Mouse (Mus musculus) liver, adult 2 months (tissue): Measurements from ENCODE around the gene Odf3l1. TPM values are rescaled to one million over a fixed set of nuclear protein-coding genes. Genes with fewer than 3 reads are reported as not detected.
"Not testable (repeated sequence)": the region's sequence is repeated elsewhere in the genome, so short reads cannot be mapped to it uniquely, and the experiment has no call there.

Experiments
- DNase-seq: peaks from one replicate; pipeline ENCODE4 v3.0.0-alpha.2; 2011; ENCODE audit warnings: low read depth, low spot score; ENCODE audit errors: extremely low read depth
- H3K27ac ChIP-seq: fragments of 200-500 bp; replicated peaks from 2 replicates; pipeline ENCODE4 v1.5.1; 2012; ENCODE audit warnings: low read depth, mild to moderate bottlenecking, control low read depth, inconsistent platforms, low read length; ENCODE audit not compliant: insufficient read depth
- H3K27me3 ChIP-seq: fragments of 200-500 bp; 2 replicates; pipeline ENCODE4 v1.6.1; 2012; ENCODE audit warnings: mild to moderate bottlenecking, moderate library complexity, low read length, inconsistent platforms; ENCODE audit not compliant: control insufficient read depth, insufficient read depth
- H3K36me3 ChIP-seq: fragments of 200-500 bp; 2 replicates; pipeline ENCODE4 v1.6.1; 2012; ENCODE audit warnings: low read length, inconsistent platforms; ENCODE audit not compliant: control insufficient read depth, insufficient read depth
- H3K4me1 ChIP-seq: fragments of 200-500 bp; 2 replicates; pipeline ENCODE4 v1.6.1; 2011; ENCODE audit warnings: low read length; ENCODE audit not compliant: control insufficient read depth, insufficient read depth
- H3K4me3 ChIP-seq: fragments of 200-500 bp; 2 replicates; pipeline ENCODE4 v1.5.1; 2011; ENCODE audit warnings: low read depth, mild to moderate bottlenecking, control low read depth, low read length, moderate library complexity; ENCODE audit not compliant: insufficient read depth
- H3K79me2 ChIP-seq: fragments of 200-500 bp; 2 replicates; pipeline ENCODE4 v1.6.1; 2012; ENCODE audit warnings: inconsistent platforms, mild to moderate bottlenecking, low read length, moderate library complexity; ENCODE audit not compliant: control insufficient read depth, insufficient read depth
- H3K9ac ChIP-seq: fragments of 200-500 bp; 2 replicates; pipeline ENCODE4 v1.6.1; 2012; ENCODE audit warnings: low read depth, mild to moderate bottlenecking, control low read depth, inconsistent platforms, low read length
- CTCF ChIP-seq: fragments of 200-500 bp; IDR thresholded peaks from 2 replicates; pipeline ENCODE4 v1.5.1; 2011; ENCODE audit warnings: low read depth, low read length, control low read depth
- POLR2A ChIP-seq: fragments of 200-500 bp; IDR thresholded peaks from 2 replicates; pipeline ENCODE4 v1.6.1; 2011; ENCODE audit warnings: low read length, control low read depth; ENCODE audit not compliant: insufficient read depth; ENCODE audit errors: extremely low read depth
- WGBS: fragments of 180-500 bp; shearing (Covaris S2); methylation state at CpG from one replicate; pipeline ENCODE4 v1.1.7; 2018; 5-methylcytosine and 5-hydroxymethylcytosine counted together
- polyA plus RNA-seq: library from polyadenylated mRNA; depleted of rRNA; stranded (reverse); fragments of >200 nt; gene quantifications from 2 replicates; pipeline ENCODE4 v1.2.3, GENCODE M21; 2012; rRNA removed
- total RNA-seq: library from RNA; depleted of rRNA; stranded (reverse); fragments of >200 nt; gene quantifications from 2 replicates; pipeline ENCODE4 v1.2.3, GENCODE M21; 2014; rRNA removed

Odf3l1 gene
- total RNA-seq (not detected in 2 replicates), polyA plus RNA-seq (0.11 TPM in 1 of 2 replicates, not detected in the other)

DNA sequence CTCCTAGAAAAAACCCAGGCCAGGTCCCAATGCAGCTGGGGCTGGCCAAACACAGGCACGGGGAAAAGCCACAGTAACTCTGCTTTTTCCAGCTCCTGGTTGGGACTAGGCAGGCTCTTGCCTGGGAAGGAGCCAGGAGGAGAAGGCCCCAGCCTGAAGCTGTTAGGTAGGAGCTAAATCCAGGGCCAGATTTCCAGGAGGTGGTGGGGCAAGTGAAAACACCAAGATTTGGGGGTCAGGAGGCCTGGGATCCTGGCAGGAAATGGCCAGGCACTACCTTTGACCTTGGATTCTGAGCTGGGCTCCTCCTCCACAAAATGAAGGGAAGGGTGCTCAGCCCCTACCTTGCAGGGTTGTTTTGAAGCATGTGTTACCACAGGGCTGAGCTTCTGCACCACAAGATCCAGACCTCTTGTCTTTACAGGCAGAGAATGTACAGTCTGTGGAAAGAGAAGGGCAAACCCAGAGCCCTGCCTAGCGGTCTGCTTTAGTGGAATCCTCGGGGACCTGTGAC, at the start of gene Odf3l1:
TSS of gene Odf3l1 (minus strand) at position 464 of the 514 bp plus-strand sequence.
- DNase-seq = no peak
- no peak for TF ChIP-seq POLR2A
- TF ChIP-seq CTCF = no peak
- Histone ChIP-seq H3K27ac (no peak within 1 kb of the TSS), H3K9ac (no peak within 1 kb of the TSS), H3K79me2 (no peaks in the 10 kb centered on the region), H3K4me1 (no peaks in the 10 kb centered on the region), H3K36me3 (no peaks in the 10 kb centered on the region), H3K27me3 (no peaks in the 10 kb centered on the region), H3K4me3 (no peak within 1 kb of the TSS)
- 52% methylated on average over 3 of the region's 3 CpGs for WGBS

DNA sequence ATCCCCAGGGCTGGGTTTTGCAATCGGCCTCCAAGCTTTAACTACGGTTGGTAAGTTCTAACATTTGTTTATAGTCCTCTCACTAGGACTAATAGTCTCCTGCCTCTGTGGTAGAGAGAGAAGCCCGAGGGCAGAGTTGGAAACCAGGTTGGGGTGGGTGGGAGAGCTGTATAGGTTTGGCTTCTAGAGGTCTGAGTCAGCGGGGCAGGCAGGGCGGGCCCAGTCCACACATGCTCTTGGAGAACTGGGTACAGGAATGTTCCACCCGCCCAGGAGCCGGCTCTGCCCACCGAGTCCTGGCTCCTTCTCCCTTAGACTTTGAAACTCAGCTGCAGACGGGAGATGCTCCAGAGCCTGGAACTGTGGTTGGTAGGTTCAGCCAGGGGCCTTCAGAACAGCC, 49.5 kb upstream of the Odf3l1 start:
- H3K27ac ChIP-seq = no peak overlapping the region
- no peak overlapping the region for H3K9ac ChIP-seq
- no peaks in the 10 kb centered on the region; the same call in 1 of the 2 replicates for H3K4me1 ChIP-seq
- H3K27me3 ChIP-seq = no peaks in the 10 kb centered on the region
- no peaks in the 10 kb centered on the region for H3K79me2 ChIP-seq
- WGBS = 74% methylated on average over 9 of the region's 9 CpGs
- no peak for DNase-seq
- H3K4me3 ChIP-seq = no peak overlapping the region
- TF ChIP-seq CTCF (no peak), POLR2A (no peak)
- peaks cover 11% of the 10 kb centered on the region for H3K36me3 ChIP-seq

DNA sequence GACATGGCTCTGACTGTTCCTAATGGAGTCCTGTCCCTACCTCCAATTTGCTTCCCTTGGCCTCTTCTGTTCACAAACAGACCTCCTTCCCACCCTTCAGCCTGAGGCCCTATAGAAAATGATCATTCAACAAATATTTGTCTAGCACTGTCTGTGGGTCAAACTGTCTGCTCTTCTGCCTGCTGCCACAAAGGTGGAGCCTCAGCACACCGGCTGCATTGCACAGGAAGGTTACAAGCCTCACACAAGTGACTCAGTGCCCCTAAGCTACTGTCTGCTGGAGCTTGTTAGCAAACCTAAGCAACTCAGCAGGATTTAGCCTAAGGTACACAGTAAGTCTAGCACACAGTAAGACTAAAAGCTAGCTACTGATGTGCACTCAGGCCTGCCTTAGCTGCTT, 46.5 kb upstream of the Odf3l1 start:
- Histone ChIP-seq H3K4me1 (no peaks in the 10 kb centered on the region; the same call in 1 of the 2 replicates), H3K4me3 (no peak overlapping the region), H3K27me3 (no peaks in the 10 kb centered on the region), H3K79me2 (no peaks in the 10 kb centered on the region), H3K27ac (no peak overlapping the region), H3K36me3 (no peaks in the 10 kb centered on the region), H3K9ac (no peak overlapping the region)
- no peak for DNase-seq
- no peak for TF ChIP-seq CTCF
- no peak for TF ChIP-seq POLR2A
- 14% methylated on average over 1 of the region's 1 CpGs for WGBS

DNA sequence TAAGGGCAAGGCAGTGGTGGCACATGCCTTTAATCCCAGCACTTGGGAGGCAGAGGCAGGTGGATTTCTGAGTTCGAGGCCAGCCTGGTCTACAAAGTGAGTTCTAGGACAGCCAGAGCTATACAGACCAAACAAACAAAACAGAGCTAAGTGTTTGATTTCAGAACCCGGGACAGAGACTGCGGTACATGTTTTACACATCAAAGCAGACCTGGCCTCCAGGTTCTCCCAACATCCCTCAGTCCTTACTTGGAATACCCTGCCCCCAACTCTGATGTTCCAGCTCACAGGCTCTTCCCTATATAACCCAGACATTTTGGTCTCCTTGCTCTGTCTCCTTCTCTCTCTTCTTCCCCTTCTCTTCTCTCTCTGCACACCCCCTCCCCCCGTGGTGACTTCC, 45.5 kb upstream of the Odf3l1 start:
- DNase-seq, H3K9ac ChIP-seq, H3K4me3 ChIP-seq, H3K36me3 ChIP-seq, H3K79me2 ChIP-seq, H3K27ac ChIP-seq, H3K4me1 ChIP-seq, H3K27me3 ChIP-seq: not testable (repeated sequence)
- WGBS = 49% methylated on average over 4 of the region's 4 CpGs

DNA sequence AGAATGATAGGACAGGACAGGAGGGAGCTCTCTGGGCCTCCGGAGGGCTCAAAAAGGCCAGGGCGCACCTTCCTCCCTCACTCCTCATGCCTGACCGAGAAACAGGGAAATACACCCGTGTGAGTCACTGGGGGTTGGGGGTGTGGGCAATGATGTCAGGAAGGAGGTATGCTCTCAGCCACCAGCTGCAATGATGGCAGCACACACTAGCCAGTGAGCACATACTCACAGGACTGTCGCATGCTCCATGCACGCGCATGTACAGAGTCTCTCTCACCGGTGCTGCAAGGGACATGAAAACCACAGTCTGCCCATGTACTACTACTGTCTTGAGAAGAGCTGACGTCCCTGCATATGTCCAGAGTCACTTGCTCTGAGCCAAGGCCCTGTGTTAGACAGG, 43.1 kb upstream of the Odf3l1 start:
- TF ChIP-seq POLR2A (no peak), CTCF (no peak)
- WGBS = 85% methylated on average over 9 of the region's 9 CpGs
- no peak overlapping the region for H3K9ac ChIP-seq
- no peaks in the 10 kb centered on the region for H3K36me3 ChIP-seq
- no peaks in the 10 kb centered on the region for H3K27me3 ChIP-seq
- H3K27ac ChIP-seq = no peak overlapping the region
- no peak for DNase-seq
- no peak overlapping the region for H3K4me3 ChIP-seq
- H3K4me1 ChIP-seq = no peaks in the 10 kb centered on the region
- no peaks in the 10 kb centered on the region for H3K79me2 ChIP-seq

DNA sequence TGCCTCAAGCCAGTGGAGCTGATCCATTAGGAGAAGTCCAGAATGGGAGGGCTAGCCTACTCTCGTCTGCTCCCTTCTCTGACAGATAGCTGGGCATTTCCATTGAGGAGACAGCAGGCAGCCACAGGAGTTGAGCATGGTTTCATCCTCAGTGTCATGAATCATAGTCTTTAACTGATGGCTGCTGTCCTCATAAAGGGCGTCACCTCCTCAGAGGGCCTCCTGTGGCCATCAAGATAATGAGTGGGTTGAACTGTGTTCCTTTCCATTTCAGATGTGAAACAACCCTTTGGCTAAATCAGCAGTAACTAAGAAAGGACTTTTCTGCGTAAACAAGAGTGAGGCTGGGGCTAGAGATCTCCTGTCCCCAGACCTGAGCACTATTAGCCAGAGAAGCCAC, 39.2 kb upstream of the Odf3l1 start:
- H3K79me2 ChIP-seq = no peaks in the 10 kb centered on the region
- H3K4me1 ChIP-seq = no peaks in the 10 kb centered on the region
- no peak overlapping the region for H3K27ac ChIP-seq
- no peak for DNase-seq
- no peak overlapping the region for H3K9ac ChIP-seq
- 95% methylated on average over 3 of the region's 3 CpGs for WGBS
- no peaks in the 10 kb centered on the region for H3K27me3 ChIP-seq
- H3K36me3 ChIP-seq = no peaks in the 10 kb centered on the region
- no peak overlapping the region for H3K4me3 ChIP-seq
- TF ChIP-seq POLR2A (no peak), CTCF (no peak)
